Mouse (Mus musculus): ENCODE measurements around the gene Hgd. TPM values are rescaled to one million over a fixed set of nuclear protein-coding genes. Genes with fewer than 3 reads are reported as not detected.
"Not testable (repeated sequence)": the region's sequence is repeated elsewhere in the genome, so short reads cannot be mapped to it uniquely, and the experiment has no call there.

Gene Hgd
- polyA plus RNA-seq, 1 experiment from 2014 or later, result 0.21 TPM

- H3K27ac ChIP-seq (replicated peaks), result no peak overlapping the region
- no peak for DNase-seq (ENCODE audit: low spot score)
- WGBS, result 80% methylated on average over 1 of the region's 1 CpGs
- no peaks in the 10 kb centered on the region for H3K27me3 ChIP-seq (ENCODE audit: control insufficient read depth, insufficient read depth, low read length)
- no peak overlapping the region for H3K4me3 ChIP-seq (ENCODE audit: low read depth, low read length)
- TF ChIP-seq CTCF (IDR thresholded peaks at IDR 0.05; ENCODE audit: low read depth) (no peak), EP300 (optimal IDR thresholded peaks at IDR 0.05) (no peak)
- no peaks in the 10 kb centered on the region for H3K9me3 ChIP-seq (ENCODE audit: control insufficient read depth, low read length)
- no peak overlapping the region for H3K4me2 ChIP-seq (replicated peaks; ENCODE audit: low read depth)
- no peak overlapping the region for H3K9ac ChIP-seq (ENCODE audit: low read length)
- H3K36me3 ChIP-seq (ENCODE audit: control insufficient read depth, insufficient read depth, low read length), result no peaks in the 10 kb centered on the region
- no peaks in the 10 kb centered on the region for H3K4me1 ChIP-seq (replicated peaks; ENCODE audit: control insufficient read depth, insufficient read depth)
- ATAC-seq (ENCODE audit: low FRiP score, low TSS enrichment), result no peak
These were observed 55.1 kb downstream of the Hgd start for GRCm38 (mm10) chr16:37635095-37635494.

- Histone ChIP-seq H3K4me2 (replicated peaks; ENCODE audit: low read depth) (no peak overlapping the region), H3K36me3 (ENCODE audit: control insufficient read depth, insufficient read depth, low read length) (no peaks in the 10 kb centered on the region), H3K4me1 (replicated peaks; ENCODE audit: control insufficient read depth, insufficient read depth) (no peaks in the 10 kb centered on the region), H3K4me3 (ENCODE audit: low read depth, low read length) (no peak overlapping the region), H3K27me3 (ENCODE audit: control insufficient read depth, insufficient read depth, low read length) (no peaks in the 10 kb centered on the region), H3K9ac (ENCODE audit: low read length) (no peak overlapping the region), H3K9me3 (ENCODE audit: control insufficient read depth, low read length) (no peaks in the 10 kb centered on the region), H3K27ac (replicated peaks) (no peak overlapping the region)
- DNase-seq (ENCODE audit: low spot score) (no peak), ATAC-seq (ENCODE audit: low FRiP score, low TSS enrichment) (no peak)
- TF ChIP-seq CTCF (IDR thresholded peaks at IDR 0.05; ENCODE audit: low read depth), result peak; percentile 59
- no peak for TF ChIP-seq EP300 (optimal IDR thresholded peaks at IDR 0.05)
- WGBS, result 50% methylated on average over 6 of the region's 6 CpGs
These were observed 56.2 kb downstream of the Hgd start for GRCm38 (mm10) chr16:37636107-37636506.

GRCm38 (mm10) chr16:37637802-37638201 lies 57.8 kb downstream of the Hgd start:
- Histone ChIP-seq H3K4me2 (replicated peaks; ENCODE audit: low read depth) (no peak overlapping the region), H3K36me3 (ENCODE audit: control insufficient read depth, insufficient read depth, low read length) (no peaks in the 10 kb centered on the region), H3K4me1 (replicated peaks; ENCODE audit: control insufficient read depth, insufficient read depth) (no peaks in the 10 kb centered on the region), H3K9ac (ENCODE audit: low read length) (no peak overlapping the region), H3K9me3 (ENCODE audit: control insufficient read depth, low read length) (no peaks in the 10 kb centered on the region), H3K4me3 (ENCODE audit: low read depth, low read length) (no peak overlapping the region), H3K27me3 (ENCODE audit: control insufficient read depth, insufficient read depth, low read length) (no peaks in the 10 kb centered on the region), H3K27ac (replicated peaks) (no peak overlapping the region)
- TF ChIP-seq CTCF (IDR thresholded peaks at IDR 0.05; ENCODE audit: low read depth) (no peak), EP300 (optimal IDR thresholded peaks at IDR 0.05) (no peak)
- DNase-seq (ENCODE audit: low spot score), result no peak
- no peak for ATAC-seq (ENCODE audit: low FRiP score, low TSS enrichment)

DNA sequence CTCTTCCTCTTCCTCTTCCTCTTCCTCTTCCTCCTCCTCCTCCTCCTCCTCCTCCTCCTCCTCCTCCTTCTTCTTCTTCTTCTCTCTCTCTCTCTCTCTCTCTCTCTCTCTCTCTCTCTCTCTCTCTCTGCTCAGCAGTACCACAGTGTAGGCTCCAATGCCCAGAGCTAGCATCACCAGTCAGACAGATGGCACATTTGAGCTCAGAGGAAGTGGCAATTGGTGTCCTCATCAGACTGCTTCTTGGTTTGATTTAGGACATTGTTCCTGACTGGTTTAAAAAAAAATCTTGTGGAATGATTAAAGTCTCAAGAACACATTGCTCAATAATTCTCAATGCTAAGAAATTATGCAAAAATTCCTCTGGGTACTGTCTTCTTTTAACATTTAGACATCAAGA lies 60.6 kb downstream of the Hgd start:
- not testable (repeated sequence) for DNase-seq (ENCODE audit: low spot score); H3K27ac ChIP-seq (replicated peaks); H3K27me3 ChIP-seq (ENCODE audit: control insufficient read depth, insufficient read depth, low read length); H3K9me3 ChIP-seq (ENCODE audit: control insufficient read depth, low read length); H3K4me2 ChIP-seq (replicated peaks; ENCODE audit: low read depth); H3K4me3 ChIP-seq (ENCODE audit: low read depth, low read length); ATAC-seq (ENCODE audit: low FRiP score, low TSS enrichment); H3K4me1 ChIP-seq (replicated peaks; ENCODE audit: control insufficient read depth, insufficient read depth); H3K36me3 ChIP-seq (ENCODE audit: control insufficient read depth, insufficient read depth, low read length); H3K9ac ChIP-seq (ENCODE audit: low read length)

- no peak overlapping the region for H3K9ac ChIP-seq (ENCODE audit: low read length)
- WGBS, result 88% methylated on average over 5 of the region's 5 CpGs
- no peaks in the 10 kb centered on the region for H3K4me1 ChIP-seq (replicated peaks; ENCODE audit: control insufficient read depth, insufficient read depth)
- no peaks in the 10 kb centered on the region for H3K27me3 ChIP-seq (ENCODE audit: control insufficient read depth, insufficient read depth, low read length)
- no peak for ATAC-seq (ENCODE audit: low FRiP score, low TSS enrichment)
- TF ChIP-seq EP300 (optimal IDR thresholded peaks at IDR 0.05) (no peak), CTCF (IDR thresholded peaks at IDR 0.05; ENCODE audit: low read depth) (no peak)
- no peak for DNase-seq (ENCODE audit: low spot score)
- no peak overlapping the region for H3K4me3 ChIP-seq (ENCODE audit: low read depth, low read length)
- no peak overlapping the region for H3K27ac ChIP-seq (replicated peaks)
- H3K4me2 ChIP-seq (replicated peaks; ENCODE audit: low read depth), result no peak overlapping the region
- no peaks in the 10 kb centered on the region for H3K9me3 ChIP-seq (ENCODE audit: control insufficient read depth, low read length)
- peaks cover 14% of the 10 kb centered on the region for H3K36me3 ChIP-seq (ENCODE audit: control insufficient read depth, insufficient read depth, low read length)
These were observed 64.5 kb downstream of the Hgd start for GRCm38 (mm10) chr16:37644486-37644885.

DNA sequence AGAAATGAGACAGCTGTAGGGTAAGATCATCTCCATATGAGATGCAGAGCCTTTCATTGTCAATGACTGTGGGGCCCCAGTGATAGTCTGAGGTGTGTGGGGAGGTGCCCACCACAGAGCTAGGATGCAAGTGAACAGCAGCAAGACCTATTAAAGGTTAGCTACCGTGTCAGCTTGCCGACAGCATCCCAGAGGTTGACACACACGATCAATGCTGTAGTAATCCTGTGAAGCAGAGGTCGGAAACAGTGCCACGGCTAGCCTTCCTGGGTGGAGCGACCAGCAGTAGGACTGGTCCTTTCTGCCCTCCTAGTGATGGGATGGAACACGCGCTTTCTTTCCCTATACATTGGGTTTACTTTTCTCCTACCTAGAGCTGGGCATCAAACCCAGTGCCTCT lies 65.3 kb downstream of the Hgd start:
- no peaks in the 10 kb centered on the region for H3K27me3 ChIP-seq (ENCODE audit: control insufficient read depth, insufficient read depth, low read length)
- DNase-seq (ENCODE audit: low spot score) (no peak), ATAC-seq (ENCODE audit: low FRiP score, low TSS enrichment) (no peak)
- 87% methylated on average over 8 of the region's 8 CpGs for WGBS
- no peaks in the 10 kb centered on the region for H3K9me3 ChIP-seq (ENCODE audit: control insufficient read depth, low read length)
- peaks cover 14% of the 10 kb centered on the region for H3K36me3 ChIP-seq (ENCODE audit: control insufficient read depth, insufficient read depth, low read length)
- H3K27ac ChIP-seq (replicated peaks), result no peak overlapping the region
- H3K9ac ChIP-seq (ENCODE audit: low read length), result no peak overlapping the region
- no peak overlapping the region for H3K4me3 ChIP-seq (ENCODE audit: low read depth, low read length)
- no peak overlapping the region for H3K4me2 ChIP-seq (replicated peaks; ENCODE audit: low read depth)
- no peaks in the 10 kb centered on the region for H3K4me1 ChIP-seq (replicated peaks; ENCODE audit: control insufficient read depth, insufficient read depth)
- TF ChIP-seq EP300 (optimal IDR thresholded peaks at IDR 0.05) (no peak), CTCF (IDR thresholded peaks at IDR 0.05; ENCODE audit: low read depth) (no peak)

All from stomach, postnatal 0 days (tissue).